Mouse (Mus musculus) fat pad, adult 2 months (tissue): ENCODE measurements around the gene Gm9508.
"Not testable (repeated sequence)": the region's sequence is repeated elsewhere in the genome, so short reads cannot be mapped to it uniquely, and the experiment has no call there.

Experiments used
- DNase-seq: peaks from one replicate; pipeline ENCODE4 v3.0.0-alpha.2; 2011; ENCODE audit warnings: low read depth, low spot score; ENCODE audit errors: extremely low read depth

The Gm9508 gene

DNA sequence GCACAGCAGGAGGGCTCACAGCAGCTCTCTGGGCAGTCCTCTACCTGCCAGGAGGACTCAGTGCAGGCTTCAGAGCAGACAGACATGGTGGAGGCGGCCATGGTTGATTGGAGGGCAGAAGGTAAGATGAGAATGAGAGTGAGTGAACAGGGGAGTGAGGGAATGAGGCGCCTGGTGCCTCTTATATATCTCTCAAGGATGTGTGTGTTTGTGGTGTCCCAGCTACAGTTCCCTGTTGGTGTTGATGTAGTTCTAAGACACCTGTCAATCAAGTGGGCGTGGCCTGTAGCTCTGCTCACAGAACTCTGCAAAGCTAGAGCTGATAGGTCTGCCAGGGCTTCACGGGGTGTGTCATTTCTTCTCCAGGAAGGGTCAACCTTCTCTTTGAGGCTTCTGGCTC lies at the start of gene Gm9508:
Gene Gm9508 (minus strand): TSS at position 101 of the 400 bp plus-strand sequence.
- no peak for DNase-seq

DNA sequence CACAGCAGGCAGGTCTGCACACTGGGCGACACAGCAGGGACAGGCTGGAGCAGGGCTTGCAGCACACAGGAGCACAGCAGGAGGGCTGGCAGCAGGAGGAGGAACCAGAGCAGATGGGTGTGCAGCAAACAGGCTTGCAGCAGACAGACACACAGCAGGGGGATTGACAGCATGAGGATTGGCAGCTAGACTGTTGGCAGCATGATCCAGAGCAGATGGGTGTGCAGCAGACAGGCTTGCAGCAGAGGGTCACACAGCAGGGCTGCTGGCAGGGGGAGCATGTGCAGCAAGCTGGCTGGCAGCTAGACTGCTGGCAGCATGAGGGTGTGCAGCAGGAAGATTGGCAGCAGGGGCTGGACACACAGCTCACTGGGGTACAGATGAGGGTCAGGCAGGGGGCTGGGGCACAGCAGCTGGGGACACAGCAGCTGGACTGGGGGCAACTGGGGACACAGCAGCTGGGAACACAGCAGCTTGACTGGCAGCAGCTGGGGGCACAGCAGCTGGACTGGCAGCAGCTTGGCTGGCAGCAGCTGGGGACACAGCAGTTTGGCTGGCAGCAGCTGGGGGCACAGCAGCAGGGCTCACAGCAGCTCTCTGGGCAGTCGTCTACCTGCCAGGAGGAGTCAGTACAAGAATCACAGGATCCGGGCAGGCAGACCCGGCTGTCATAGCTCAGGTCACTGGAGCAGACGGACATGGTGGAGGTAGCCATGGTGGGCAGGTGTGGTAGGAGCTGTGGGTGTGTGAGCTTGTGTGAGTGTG lies 45.1 kb upstream of the Gm9508 start, which contains the start of gene Gm18596:
Gene Gm18596 (minus strand): TSS at position 715 of the 765 bp plus-strand sequence.
- not testable (repeated sequence) for DNase-seq

- no peak for DNase-seq
Measured at GRCm38 (mm10) chr10:77738929-77739328, 41.9 kb upstream of the Gm9508 start.

DNA sequence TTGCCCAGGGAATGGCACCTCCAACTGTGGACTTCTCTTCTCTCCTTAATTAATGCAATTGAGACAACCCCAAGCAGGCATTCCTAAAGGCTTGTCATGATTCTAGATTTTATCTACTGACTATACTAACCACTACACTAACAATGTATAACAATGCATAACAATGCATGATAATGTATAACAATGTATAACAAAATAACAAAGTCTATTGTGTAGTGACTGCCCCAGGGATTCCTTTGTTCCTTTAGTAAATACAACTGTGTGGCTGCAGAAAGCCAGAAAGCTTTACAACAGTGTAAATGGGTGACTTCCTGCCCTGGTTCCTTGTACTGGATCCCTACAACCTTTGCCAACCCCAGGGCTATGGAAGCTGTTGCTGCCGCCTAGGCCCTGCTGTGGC lies 38.9 kb upstream of the Gm9508 start:
- no peak for DNase-seq

DNA sequence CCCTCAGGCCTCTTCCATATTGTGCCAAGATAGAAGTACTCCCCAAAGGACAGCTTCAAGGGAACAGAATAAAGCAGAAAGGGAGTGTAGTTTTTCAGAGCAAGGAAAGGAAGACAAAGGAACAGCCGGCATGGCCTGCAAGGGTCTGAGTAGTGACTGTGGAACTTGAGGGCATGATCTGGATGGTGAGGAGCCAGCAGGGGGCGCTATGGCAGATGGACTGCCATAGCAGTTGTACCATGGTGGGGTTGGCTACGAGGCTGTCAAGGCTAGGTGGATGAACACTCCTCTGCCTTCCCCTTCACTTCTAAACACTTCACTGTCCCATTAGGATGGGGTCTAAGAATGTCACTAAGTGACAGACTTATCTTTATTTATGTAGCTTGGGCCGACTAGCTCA lies 32.2 kb upstream of the Gm9508 start:
- no peak for DNase-seq

GRCm38 (mm10) chr10:77728280-77728679 lies 31.2 kb upstream of the Gm9508 start:
- DNase-seq: no peak

- no peak for DNase-seq
Measured at GRCm38 (mm10) chr10:77726186-77726585, 29.2 kb upstream of the Gm9508 start, which contains the start of gene Gm10100. Gene Gm10100 (plus strand): TSS chr10:77726486.

- no peak for DNase-seq
Measured at GRCm38 (mm10) chr10:77724855-77725254, 27.8 kb upstream of the Gm9508 start.

GRCm38 (mm10) chr10:77720299-77720698 lies 23.3 kb upstream of the Gm9508 start, which contains the start of gene Krtap12-1:
Gene Krtap12-1 (plus strand): TSS chr10:77720599.
- DNase-seq: not testable (repeated sequence)

DNA sequence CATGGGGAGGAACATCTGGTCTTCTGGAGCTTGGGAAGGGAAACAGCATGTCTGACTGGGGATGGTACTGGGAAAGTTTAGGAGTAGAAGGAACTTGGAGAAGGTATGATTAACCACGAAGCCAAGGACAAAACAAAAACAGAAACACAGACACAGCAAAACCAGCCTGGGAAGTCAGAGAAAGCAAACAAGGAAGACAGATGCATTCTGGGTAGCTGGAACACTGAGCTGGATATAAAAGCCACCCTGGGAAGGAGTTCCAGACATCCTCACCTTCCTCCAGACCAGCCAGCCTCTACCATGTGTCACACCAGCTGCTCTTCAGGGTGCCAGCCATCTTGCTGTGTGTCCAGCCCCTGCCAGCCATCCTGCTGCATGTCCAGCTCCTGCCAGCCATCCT lies 18.5 kb upstream of the Gm9508 start, which contains the start of gene Gm10142:
Gene Gm10142 (plus strand): TSS at position 301 of the 400 bp plus-strand sequence.
- DNase-seq: no peak

DNA sequence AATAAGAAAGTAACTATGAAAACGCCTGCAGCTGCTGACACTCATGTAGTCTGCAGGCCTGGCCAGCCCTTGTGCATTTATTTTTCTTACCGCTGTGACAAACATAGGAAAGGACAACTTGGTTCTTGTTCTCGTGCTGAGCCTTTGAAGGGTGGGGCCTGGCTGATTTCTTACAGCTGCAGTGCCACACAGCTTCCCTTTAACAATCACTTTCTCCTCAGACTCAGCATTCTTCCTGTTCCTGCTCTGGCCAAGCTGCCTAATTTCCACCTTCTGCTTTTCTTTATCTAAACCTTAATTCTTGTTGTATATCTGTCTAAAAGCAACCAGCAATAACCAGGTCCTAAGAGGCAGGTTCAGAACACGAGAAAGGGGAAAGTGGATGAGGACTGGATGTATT lies 16.7 kb upstream of the Gm9508 start:
- no peak for DNase-seq

DNA sequence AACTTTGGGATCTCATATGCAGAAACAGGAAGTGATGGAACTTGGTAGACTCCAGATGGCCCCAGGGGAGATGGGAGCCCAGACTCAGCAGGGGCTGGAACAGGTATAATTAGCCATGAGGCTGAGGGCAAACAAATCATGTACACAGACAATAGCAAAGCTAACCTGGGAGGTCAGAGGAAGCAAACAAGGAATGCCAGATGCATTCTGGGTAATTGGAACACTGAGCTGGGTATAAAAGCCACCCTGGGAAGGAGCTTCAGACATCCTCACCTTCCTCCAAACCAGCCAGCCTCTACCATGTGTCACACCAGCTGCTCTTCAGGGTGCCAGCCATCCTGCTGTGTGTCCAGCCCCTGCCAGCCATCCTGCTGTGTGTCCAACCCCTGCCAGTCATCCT lies 14.1 kb upstream of the Gm9508 start, which contains the start of gene Gm10024:
Gene Gm10024 (plus strand): TSS at position 301 of the 400 bp plus-strand sequence.
- DNase-seq: not testable (repeated sequence)

- no peak for DNase-seq
Measured at GRCm38 (mm10) chr10:77709831-77710230, 12.8 kb upstream of the Gm9508 start.

DNA sequence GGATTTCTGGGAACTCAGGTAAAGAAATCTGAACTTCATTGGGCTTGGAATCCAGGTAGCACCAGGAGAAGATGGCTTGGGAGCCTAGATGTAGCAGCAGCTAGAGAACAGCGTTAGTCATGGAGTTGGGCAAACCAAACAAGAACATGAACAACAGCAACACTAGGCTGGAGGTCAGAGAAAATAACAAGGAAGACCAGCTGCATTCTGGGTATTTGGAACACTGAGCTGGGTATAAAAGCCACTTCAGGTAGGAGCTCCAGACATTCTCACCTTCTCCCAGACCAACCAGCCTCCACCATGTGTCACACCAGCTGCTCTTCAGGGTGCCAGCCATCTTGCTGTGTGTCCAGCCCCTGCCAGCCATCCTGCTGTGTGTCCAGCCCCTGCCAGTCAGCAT lies 9.3 kb upstream of the Gm9508 start, which contains the start of gene Gm10272:
Gene Gm10272 (plus strand): TSS at position 301 of the 400 bp plus-strand sequence.
- no peak for DNase-seq

DNA sequence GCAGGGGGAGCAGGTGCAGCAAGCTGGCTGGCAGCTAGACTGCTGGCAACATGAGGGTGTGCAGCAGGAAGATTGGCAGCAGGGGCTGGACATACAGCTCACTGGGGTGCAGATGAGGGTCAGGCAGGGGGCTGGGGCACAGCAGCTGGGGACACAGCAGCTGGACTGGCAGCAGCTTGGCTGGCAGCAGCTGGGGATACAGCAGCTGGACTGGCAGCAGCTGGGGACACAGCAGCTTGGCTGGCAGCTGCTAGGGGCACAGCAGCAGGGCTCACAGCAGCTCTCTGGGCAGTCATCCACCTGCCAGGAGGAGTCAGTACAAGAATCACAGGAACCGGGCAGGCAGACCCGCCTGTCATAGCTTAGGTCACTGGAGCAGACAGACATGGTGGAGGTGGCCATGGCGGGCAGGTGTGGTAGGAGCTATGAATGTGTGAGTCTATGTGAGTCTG lies 6.7 kb downstream of the Gm9508 start, which contains the start of gene Gm19402:
Gene Gm19402 (minus strand): TSS at position 402 of the 452 bp plus-strand sequence.
- not testable (repeated sequence) for DNase-seq

- peak; percentile 54 for DNase-seq
Measured at GRCm38 (mm10) chr10:77687021-77687420, 10.0 kb downstream of the Gm9508 start.

- DNase-seq: no peak
Measured at GRCm38 (mm10) chr10:77685895-77686664, 11.0 kb downstream of the Gm9508 start, which contains the start of gene Tspear. Gene Tspear (plus strand): TSS chr10:77686569.

GRCm38 (mm10) chr10:77684181-77684580 lies 12.9 kb downstream of the Gm9508 start:
- no peak for DNase-seq

DNA sequence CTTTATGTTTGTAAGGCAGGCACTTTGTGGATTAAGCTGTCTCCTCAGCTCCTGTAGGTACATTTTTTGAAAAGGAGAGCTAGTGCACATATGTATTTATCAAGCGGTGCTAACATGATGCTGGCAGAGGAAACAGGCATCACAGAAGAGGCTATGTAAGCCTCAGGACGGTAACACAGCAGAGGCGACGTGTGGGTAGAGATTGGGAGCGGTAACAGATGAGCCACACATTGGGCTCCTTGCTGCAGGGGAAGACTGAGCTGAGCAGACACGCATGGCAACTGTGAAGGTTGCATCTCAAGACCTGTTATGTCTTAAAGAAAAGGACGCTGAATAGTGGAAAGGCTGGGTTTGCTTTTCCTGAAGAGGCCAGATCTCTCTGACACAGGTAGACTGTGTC lies 14.0 kb downstream of the Gm9508 start:
- DNase-seq: no peak

- no peak for DNase-seq
Measured at GRCm38 (mm10) chr10:77677562-77677961, 19.5 kb downstream of the Gm9508 start.

- no peak for DNase-seq
Measured at GRCm38 (mm10) chr10:77673765-77674164, 23.3 kb downstream of the Gm9508 start.
